Mouse (Mus musculus): ENCODE data around the gene Hspb6.

- TF ChIP-seq POLR2A (IDR thresholded peaks at IDR 0.05; ENCODE audit: borderline replicate concordance, control insufficient read depth, low read depth, low read length): no peak
- TF ChIP-seq CTCF (IDR thresholded peaks at IDR 0.05; ENCODE audit: control insufficient read depth, insufficient read depth, low read length): no peak
Measured at GRCm38 (mm10) chr7:30579950-30580349, 28.0 kb downstream of the Hspb6 start.
